Mouse (Mus musculus): ENCODE measurements around the gene Eif3a.

Eif3a gene

GRCm38 (mm10) chr19:60758896-60759835 lies 31.3 kb downstream of the Eif3a start:
- no peak for DNase-seq (ENCODE audit: low spot score)

DNA sequence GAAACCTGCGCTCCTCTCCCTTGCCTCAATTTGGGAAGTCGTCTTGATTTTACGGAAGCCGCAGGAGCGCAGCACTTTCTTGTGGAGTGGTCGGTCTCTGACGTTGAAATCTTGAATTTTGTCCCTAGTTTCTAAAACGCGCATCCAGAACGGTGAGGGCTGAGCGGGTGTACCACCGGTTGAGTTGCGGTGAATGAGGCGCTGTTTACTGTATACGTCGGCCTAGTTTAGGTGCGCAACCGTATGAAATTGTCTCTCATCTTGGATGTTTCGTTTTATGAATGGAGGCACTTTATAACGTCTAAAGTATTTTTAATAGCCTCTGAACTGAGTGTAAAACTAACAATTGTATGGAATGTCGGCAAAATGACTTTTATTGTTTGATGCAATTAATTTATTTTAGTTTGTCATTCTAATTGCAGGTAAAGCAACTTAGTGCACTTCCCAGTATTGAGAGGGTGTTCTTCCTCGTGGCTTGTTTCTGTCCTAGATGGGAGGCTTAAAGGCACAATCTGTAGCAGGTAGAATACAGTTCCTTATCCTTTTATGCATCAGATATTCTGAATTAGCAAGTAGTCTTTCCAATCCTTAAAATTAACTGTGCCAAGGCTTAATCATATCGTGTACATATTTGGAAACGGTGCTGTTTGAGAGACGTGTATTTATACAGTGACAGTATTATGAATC lies 33.2 kb downstream of the Eif3a start:
- DNase-seq (ENCODE audit: low spot score): no peak

DNA sequence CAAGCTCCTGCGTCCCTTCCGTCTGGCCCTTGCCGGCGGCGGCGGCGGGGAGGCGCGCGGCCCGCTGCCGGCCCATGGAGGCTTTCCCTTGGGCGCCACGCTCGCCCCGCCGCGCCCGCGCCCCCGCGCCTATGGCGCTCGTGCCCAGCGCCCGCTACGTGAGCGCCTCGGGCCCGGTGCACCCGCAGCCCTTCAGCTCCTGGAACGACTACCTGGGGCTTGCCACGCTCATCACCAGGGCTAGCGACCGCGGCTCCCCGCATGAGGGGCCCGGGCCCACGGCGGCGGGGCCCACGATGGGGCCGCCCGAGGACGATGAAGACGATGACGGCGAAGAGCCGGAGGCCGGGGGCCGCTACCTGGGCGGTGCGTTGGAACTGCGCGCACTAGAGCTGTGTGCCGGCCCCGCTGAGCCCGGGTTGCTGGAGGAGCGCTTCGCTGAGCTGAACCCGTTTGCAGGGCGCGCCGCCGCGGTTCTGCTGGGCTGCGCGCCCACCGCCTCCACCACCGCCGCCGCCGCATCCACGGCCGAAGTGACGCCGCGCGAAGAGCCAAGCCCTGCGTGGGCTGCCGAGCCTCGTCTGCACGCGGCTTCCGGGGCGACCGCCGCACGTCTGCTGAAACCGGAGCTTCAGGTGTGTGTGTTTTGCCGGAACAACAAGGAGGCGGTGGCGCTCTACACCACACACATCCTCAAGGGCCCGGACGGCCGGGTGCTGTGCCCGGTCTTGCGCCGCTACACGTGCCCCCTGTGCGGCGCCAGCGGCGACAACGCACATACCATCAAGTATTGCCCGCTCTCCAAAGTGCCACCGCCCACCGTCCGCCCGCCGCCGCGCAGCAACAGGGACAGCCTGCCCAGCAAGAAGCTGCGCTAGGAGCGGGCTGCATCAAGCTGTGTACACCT lies 34.0 kb downstream of the Eif3a start:
- DNase-seq (ENCODE audit: low spot score): peak; percentile 45

DNA sequence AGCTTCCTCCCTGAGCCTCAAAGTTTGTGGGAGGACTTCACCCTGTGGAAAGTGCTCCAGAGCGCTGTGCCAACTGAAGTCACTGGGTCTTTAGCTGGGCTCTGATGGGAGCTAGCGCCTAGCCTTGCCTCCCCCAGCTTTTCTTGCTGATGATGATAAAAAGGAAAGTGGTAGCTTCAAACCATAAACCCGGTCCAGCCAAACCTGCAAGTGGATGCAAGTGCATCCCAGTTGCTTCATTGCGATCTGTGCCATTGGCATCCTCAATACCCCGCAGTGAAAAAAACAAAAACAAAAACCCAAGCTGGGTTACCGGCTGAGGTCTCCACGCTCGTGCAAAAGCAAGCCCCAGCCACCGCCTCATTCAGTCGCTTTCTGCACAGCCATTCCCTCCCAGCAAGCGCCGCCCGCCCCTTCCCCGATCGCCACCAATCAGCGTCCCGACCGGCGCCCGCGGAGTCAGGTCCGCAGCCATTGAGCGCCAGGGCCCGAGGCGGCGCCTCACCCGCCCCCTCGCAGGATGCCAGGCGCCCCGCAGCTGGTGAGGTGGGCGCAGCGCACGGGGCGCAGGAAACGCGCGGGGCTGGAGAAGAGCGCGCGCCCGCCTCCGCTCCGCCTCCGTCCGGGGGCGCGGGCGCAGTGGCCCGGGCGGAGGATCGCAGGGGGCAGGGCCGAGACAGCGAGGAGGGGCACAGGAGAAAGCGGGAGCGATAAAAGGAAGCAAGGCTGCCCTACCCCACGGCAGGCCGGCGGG lies 34.8 kb downstream of the Eif3a start, which contains the start of gene Nanos1:
Nanos1 (plus strand) TSS at position 550 of the 754 bp plus-strand sequence.
- peak; percentile 76 for DNase-seq (ENCODE audit: low spot score)

DNA sequence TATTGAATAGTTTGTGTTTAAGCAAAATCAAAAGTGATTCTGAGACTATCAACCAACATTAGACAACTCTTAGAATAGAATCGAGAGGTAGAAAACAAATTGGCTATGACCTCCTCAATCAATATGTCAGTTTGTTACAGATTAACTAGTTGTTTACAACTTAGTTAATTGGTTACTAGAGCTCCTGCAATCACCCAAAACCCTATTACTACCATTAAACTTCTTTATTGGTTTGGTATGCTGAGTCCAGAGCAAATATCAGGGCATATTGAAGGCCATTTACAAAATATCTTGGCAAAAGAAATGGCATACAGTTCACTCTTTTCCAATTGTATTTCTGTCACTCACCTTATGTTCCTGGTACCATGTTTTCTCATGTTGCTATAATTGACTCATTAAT lies 42.7 kb downstream of the Eif3a start:
- no peak for DNase-seq (ENCODE audit: low spot score)

GRCm38 (mm10) chr19:60743767-60744547 lies 46.5 kb downstream of the Eif3a start:
- DNase-seq (ENCODE audit: low spot score): no peak

DNA sequence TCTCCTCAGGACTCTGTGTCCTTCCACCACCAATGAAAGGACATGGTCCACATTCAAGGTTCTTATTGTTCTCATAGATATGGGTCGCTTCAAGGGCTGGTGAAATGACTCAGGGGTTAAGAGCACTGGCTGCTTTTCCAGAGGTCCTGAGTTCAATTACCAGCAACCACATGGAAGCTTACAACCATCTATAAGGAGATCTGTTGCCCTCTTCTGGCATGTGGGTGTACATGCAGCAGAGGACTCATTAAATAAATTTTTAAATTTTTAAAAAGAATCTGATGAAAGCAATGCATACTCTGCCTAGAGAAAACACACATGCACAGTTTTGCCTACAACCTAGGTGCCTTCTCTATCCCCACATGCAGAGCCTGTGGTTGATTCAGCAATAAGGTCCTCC lies 49.9 kb downstream of the Eif3a start:
- DNase-seq (ENCODE audit: low spot score): no peak

DNA sequence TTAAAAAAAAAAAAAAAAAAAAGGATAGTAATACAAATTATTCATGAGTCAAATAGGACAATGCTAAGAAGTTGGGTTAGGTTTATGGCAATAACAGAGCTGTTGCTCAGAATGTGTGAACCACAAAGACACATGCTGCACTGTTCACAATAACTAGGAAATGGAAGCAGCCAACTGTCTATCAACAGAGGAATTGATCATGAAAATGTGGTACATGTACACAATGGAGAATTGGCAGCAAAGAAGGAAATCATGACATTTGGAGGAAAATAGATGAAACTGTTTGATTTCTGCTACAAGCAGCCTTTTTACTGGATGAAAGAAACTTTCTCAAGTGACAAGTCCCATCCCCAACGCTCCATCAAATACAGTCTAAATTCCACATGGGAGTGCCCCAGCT lies 58.5 kb downstream of the Eif3a start:
- no peak for DNase-seq (ENCODE audit: low spot score)

- no peak for DNase-seq (ENCODE audit: low spot score)
Observed at GRCm38 (mm10) chr19:60731299-60731698, 59.2 kb downstream of the Eif3a start.

DNA sequence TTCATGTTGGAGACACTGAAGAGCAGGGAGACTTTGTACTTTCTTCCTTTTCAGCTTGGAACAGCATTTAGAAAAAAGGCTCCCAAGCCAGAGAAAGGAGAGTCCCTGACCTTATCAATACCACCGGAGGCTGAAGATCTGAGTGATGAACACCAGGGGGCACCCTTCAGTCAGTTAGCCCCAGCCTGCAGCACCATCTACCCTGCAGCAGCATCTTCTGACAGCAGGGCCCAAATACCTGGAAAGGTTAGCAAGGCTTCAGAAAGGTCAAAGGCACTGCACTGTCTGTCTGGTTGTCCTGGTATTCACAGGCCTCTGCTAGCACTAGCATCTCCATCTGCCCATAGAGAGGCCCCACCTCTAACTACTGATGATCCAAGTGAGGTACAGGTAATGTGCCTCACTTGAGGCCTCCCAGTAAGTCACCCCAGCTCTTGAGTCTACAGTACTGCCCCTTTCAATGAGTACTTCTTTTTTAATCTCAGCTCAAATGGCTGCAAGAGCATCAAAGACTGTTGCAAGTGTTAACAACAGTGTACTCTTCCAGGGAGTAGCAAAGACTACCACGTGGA lies 60.1 kb downstream of the Eif3a start:
- DNase-seq (ENCODE audit: low spot score): no peak

- DNase-seq (ENCODE audit: low spot score): no peak
Observed at GRCm38 (mm10) chr19:60716381-60716780, 74.1 kb downstream of the Eif3a start.

- no peak for DNase-seq (ENCODE audit: low spot score)
Observed at GRCm38 (mm10) chr19:60712577-60712976, 77.9 kb downstream of the Eif3a start.

Measured in left cerebral cortex, adult 11 months (tissue).